Mouse (Mus musculus) heart, adult 18-20 months (tissue): ENCODE data around the gene Tmem216. TPM values are rescaled to one million over a fixed set of nuclear protein-coding genes. Genes with fewer than 3 reads are reported as not detected.
A peak's percentile ranks its signal among the peaks of the same experiment; 100 is the strongest.

Source experiments
- DNase-seq, 2 experiments: peaks; one replicate each; pipeline ENCODE4 v3.0.0; 2021 to 2022; ENCODE audit warnings: mixed read lengths in 1 of 2
- total RNA-seq, 2 experiments: library from RNA; stranded (reverse); gene quantifications; 2 replicates each; pipeline ENCODE4 v1.2.3; 2021

The Tmem216 gene
- total RNA-seq, 2 experiments from 2014 or later: 4.9 to 5.8 TPM

GRCm38 (mm10) chr19:10486264-10486738 lies 69.7 kb downstream of the Tmem216 start:
- DNase-seq: peak; percentile 61 to 73

Other genes with a start within 250 kb of the Tmem216 start
- 10 to 100 TPM; 35.5 to 37.1 TPM for gene Syt7, start 167.1 kb downstream of the Tmem216 start, total RNA-seq
- 1 to 10 TPM; 1.7 to 5.7 TPM for gene Lrrc10b, start 98.8 kb downstream of the Tmem216 start, total RNA-seq
- under 1 TPM in 1 of 2 experiments, not detected in 1; 0.49 TPM for gene Ppp1r32, start 73.3 kb downstream of the Tmem216 start, total RNA-seq
- 10 to 100 TPM; 20.6 to 24.4 TPM for gene Cpsf7, start 31.0 kb downstream of the Tmem216 start, total RNA-seq
- gene Sdhaf2, start 30.1 kb downstream of the Tmem216 start, total RNA-seq: 10 to 100 TPM; 79.4 to 82.7 TPM
- 10 to 100 TPM; 12.3 to 14.2 TPM for gene Cyb561a3, start 20.9 kb upstream of the Tmem216 start, total RNA-seq
- gene Tmem138, start 21.1 kb upstream of the Tmem216 start, total RNA-seq: 1 to 10 TPM; 1.4 to 2.1 TPM
- gene Ddb1, start 49.1 kb upstream of the Tmem216 start, total RNA-seq: 100 to 1,000 TPM; 135 to 160 TPM
- gene Tkfc, start 49.4 kb upstream of the Tmem216 start, total RNA-seq: 1 to 10 TPM; 9.6 to 9.7 TPM
- under 1 TPM in 1 of 2 experiments, not detected in 1; 0.31 TPM for gene Vwce, start 78.0 kb upstream of the Tmem216 start, total RNA-seq
- not detected for gene Pga5, start 121.8 kb upstream of the Tmem216 start, total RNA-seq
- 10 to 100 TPM; 20.4 to 21.8 TPM for gene Vps37c, start 132.5 kb upstream of the Tmem216 start, total RNA-seq
- 1 to 10 TPM in 1 of 2 experiments, not detected in 1; 1.1 TPM for gene Cd5, start 182.8 kb upstream of the Tmem216 start, total RNA-seq